Mouse (Mus musculus) CH12.LX (cell line): ENCODE data around the gene Tssk4. TPM values are rescaled to one million over a fixed set of nuclear protein-coding genes. Genes with fewer than 3 reads are reported as not detected.

Experiments
- DNase-seq: peaks from one replicate; pipeline ENCODE4 v3.0.0-alpha.2; 2013; ENCODE audit errors: extremely low read depth
- H3K27ac ChIP-seq: 2 replicates; pipeline ENCODE4 v1.5.1; 2012; ENCODE audit warnings: low read depth, mild to moderate bottlenecking, control low read depth, moderate library complexity; ENCODE audit not compliant: insufficient read depth
- H3K27me3 ChIP-seq: replicated peaks from 2 replicates; pipeline ENCODE3; 2012; ENCODE audit warnings: inconsistent platforms
- H3K36me3 ChIP-seq, 2 experiments: replicated peaks in 1 of 2; 2 replicates each; pipeline versions ENCODE3 to v1.6.1; 2012; ENCODE audit warnings: inconsistent platforms in 1 of 2, low read length in 1 of 2, mild to moderate bottlenecking in 1 of 2, mixed read lengths in 1 of 2, moderate library complexity in 1 of 2; ENCODE audit not compliant: control insufficient read depth in 1 of 2, insufficient read depth in 1 of 2
- H3K4me1 ChIP-seq, 2 experiments: 2 replicates each; pipeline ENCODE4 v1.6.1; 2012; ENCODE audit warnings: inconsistent platforms in 1 of 2, moderate library complexity in 1 of 2; ENCODE audit not compliant: insufficient read depth in 2 of 2, control insufficient read depth in 1 of 2
- H3K4me2 ChIP-seq: 2 replicates; pipeline ENCODE4 v1.6.1; 2012; ENCODE audit warnings: low read depth, mild to moderate bottlenecking, control low read depth; ENCODE audit not compliant: poor library complexity, insufficient read depth, severe bottlenecking
- H3K4me3 ChIP-seq, 3 experiments: fragments of 150-350 bp in 1 of 3; sonication (generic) in 1 of 3; replicated peaks in 1 of 3; 2 replicates each; pipeline versions ENCODE3 to v1.5.1; 2011 to 2012; ENCODE audit warnings: low read depth in 2 of 3, low read length in 2 of 3, mild to moderate bottlenecking in 2 of 3, moderate library complexity in 2 of 3, control low read depth in 1 of 3, improper control_type of control experiment in 1 of 3, inconsistent platforms in 1 of 3, mixed read lengths in 1 of 3; ENCODE audit not compliant: poor library complexity in 1 of 3
- H3K79me2 ChIP-seq: replicated peaks from 2 replicates; pipeline ENCODE4 v1.6.1; 2012; ENCODE audit warnings: mild to moderate bottlenecking, moderate library complexity; ENCODE audit not compliant: control insufficient read depth, poor library complexity, insufficient read depth, severe bottlenecking; ENCODE audit errors: extremely low read depth
- H3K9ac ChIP-seq: 2 replicates; pipeline ENCODE4 v1.6.1; 2012; ENCODE audit warnings: low read depth, mild to moderate bottlenecking, control low read depth, moderate library complexity; ENCODE audit not compliant: insufficient read depth
- H3K9me3 ChIP-seq: replicated peaks from 2 replicates; pipeline ENCODE3; 2012; ENCODE audit warnings: low read length, inconsistent platforms, mixed read lengths
- BHLHE40 ChIP-seq: IDR thresholded peaks from 2 replicates; pipeline ENCODE4 v1.6.1; 2011; ENCODE audit warnings: mild to moderate bottlenecking, low read depth, low read length, improper control_type of control experiment
- CHD2 ChIP-seq: IDR thresholded peaks from 2 replicates; pipeline ENCODE4 v1.6.1; 2011; ENCODE audit warnings: low read length, improper control_type of control experiment
- CTCF ChIP-seq, 2 experiments: IDR thresholded peaks in 1 of 2; conservative IDR thresholded peaks in 1 of 2; 2 replicates each; pipeline ENCODE4 v1.5.1; 2011 to 2012; ENCODE audit warnings: low read depth in 2 of 2, low read length in 2 of 2, improper control_type of control experiment in 1 of 2, inconsistent platforms in 1 of 2, mild to moderate bottlenecking in 1 of 2, moderate library complexity in 1 of 2
- E2F4 ChIP-seq: IDR thresholded peaks from 2 replicates; pipeline ENCODE4 v1.6.1; 2011; ENCODE audit warnings: low read depth, low read length, improper control_type of control experiment; ENCODE audit not compliant: insufficient replicate concordance
- ELF1 ChIP-seq: IDR thresholded peaks from 2 replicates; pipeline ENCODE4 v1.6.1; 2014; ENCODE audit warnings: low read depth, mild to moderate bottlenecking, inconsistent platforms, low read length, improper control_type of control experiment
- EP300 ChIP-seq: IDR thresholded peaks from 2 replicates; pipeline ENCODE4 v1.6.1; 2011; ENCODE audit warnings: low read length, improper control_type of control experiment
- GABPA ChIP-seq: IDR thresholded peaks from 2 replicates; pipeline ENCODE4 v1.6.1; 2012; ENCODE audit warnings: low read depth, low read length, improper control_type of control experiment, inconsistent platforms; ENCODE audit not compliant: insufficient replicate concordance
- HCFC1 ChIP-seq: IDR thresholded peaks from 2 replicates; pipeline ENCODE4 v1.6.1; 2012; ENCODE audit warnings: low read depth, mild to moderate bottlenecking, inconsistent platforms, low read length, improper control_type of control experiment
- IRF4 ChIP-seq: IDR thresholded peaks from 2 replicates; pipeline ENCODE4 v1.6.1; 2014; ENCODE audit warnings: low read depth, mild to moderate bottlenecking, inconsistent platforms, low read length, improper control_type of control experiment
- JUN ChIP-seq: IDR thresholded peaks from 2 replicates; pipeline ENCODE4 v1.6.1; 2011; ENCODE audit warnings: low read depth, mild to moderate bottlenecking, low read length, improper control_type of control experiment, moderate library complexity; ENCODE audit not compliant: insufficient read depth
- JUND ChIP-seq: conservative IDR thresholded peaks from 2 replicates; pipeline ENCODE4 v1.6.1; 2011; ENCODE audit warnings: low read depth, low read length, improper control_type of control experiment
- KAT2A ChIP-seq: IDR thresholded peaks from 2 replicates; pipeline ENCODE4 v1.6.1; 2012; ENCODE audit warnings: low read length, improper control_type of control experiment, inconsistent platforms; ENCODE audit not compliant: insufficient replicate concordance
- MAFK ChIP-seq: IDR thresholded peaks from 2 replicates; pipeline ENCODE4 v1.6.1; 2011; ENCODE audit warnings: low read length, improper control_type of control experiment; ENCODE audit not compliant: insufficient replicate concordance
- MAZ ChIP-seq: IDR thresholded peaks from 2 replicates; pipeline ENCODE4 v1.6.1; 2012; ENCODE audit warnings: low read depth, mild to moderate bottlenecking, inconsistent platforms, low read length, improper control_type of control experiment, moderate library complexity
- MEF2A ChIP-seq: IDR thresholded peaks from 2 replicates; pipeline ENCODE4 v1.6.1; 2014; ENCODE audit warnings: low read depth, mild to moderate bottlenecking, inconsistent platforms, low read length, improper control_type of control experiment, borderline replicate concordance
- MXI1 ChIP-seq: IDR thresholded peaks from 2 replicates; pipeline ENCODE4 v1.6.1; 2011; ENCODE audit warnings: mild to moderate bottlenecking, low read depth, low read length, improper control_type of control experiment
- NRF1 ChIP-seq: IDR thresholded peaks from 2 replicates; pipeline ENCODE4 v1.6.1; 2014; ENCODE audit warnings: low read depth, mild to moderate bottlenecking, inconsistent platforms, low read length, improper control_type of control experiment, moderate library complexity
- POLR2A ChIP-seq: IDR thresholded peaks from 2 replicates; pipeline ENCODE4 v1.6.1; 2011; ENCODE audit warnings: low read depth, mild to moderate bottlenecking, improper control_type of control experiment, low read length
- POLR2AphosphoS2 ChIP-seq: IDR thresholded peaks from 2 replicates; pipeline ENCODE4 v1.6.1; 2011; ENCODE audit warnings: low read depth, low read length, improper control_type of control experiment
- SIN3A ChIP-seq: IDR thresholded peaks from 2 replicates; pipeline ENCODE4 v1.6.1; 2012; ENCODE audit warnings: low read length, improper control_type of control experiment, inconsistent platforms
- TBP ChIP-seq: conservative IDR thresholded peaks from 2 replicates; pipeline ENCODE4 v1.6.1; 2011; ENCODE audit warnings: low read depth, low read length, improper control_type of control experiment
- TCF12 ChIP-seq: IDR thresholded peaks from 2 replicates; pipeline ENCODE4 v1.6.1; 2014; ENCODE audit warnings: low read depth, mild to moderate bottlenecking, inconsistent platforms, low read length, improper control_type of control experiment
- UBTF ChIP-seq: IDR thresholded peaks from 2 replicates; pipeline ENCODE4 v1.6.1; 2012; ENCODE audit warnings: low read depth, mild to moderate bottlenecking, inconsistent platforms, low read length, improper control_type of control experiment, moderate library complexity
- USF1 ChIP-seq: IDR thresholded peaks from 2 replicates; pipeline ENCODE4 v1.6.1; 2014; ENCODE audit warnings: low read depth, mild to moderate bottlenecking, inconsistent platforms, low read length, improper control_type of control experiment
- ZKSCAN1 ChIP-seq: IDR thresholded peaks from 2 replicates; pipeline ENCODE4 v1.6.1; 2012; ENCODE audit warnings: low read depth, inconsistent platforms, low read length, improper control_type of control experiment, borderline replicate concordance
- ZMIZ1 ChIP-seq: IDR thresholded peaks from 2 replicates; pipeline ENCODE4 v1.6.1; 2012; ENCODE audit warnings: low read depth, mild to moderate bottlenecking, inconsistent platforms, low read length, improper control_type of control experiment
- ZNF384 ChIP-seq: IDR thresholded peaks from 2 replicates; pipeline ENCODE4 v1.6.1; 2012; ENCODE audit warnings: low read depth, low read length, improper control_type of control experiment, inconsistent platforms
- dilution Hi-C: fragments of 300-500 bp; cut with MboI; formaldehyde crosslinking; loops from 2 replicates; pipeline ENCODE4 v1.14.3; 2020; ENCODE audit warnings: low sequenced_read_pairs; ENCODE audit not compliant: extremely low pct_unique_long_range_greater_than_20kb, extremely low pct_ligation_motif_present
- in situ Hi-C: fragments of 300-500 bp; cut with MboI; formaldehyde crosslinking; loops from 3 replicates; pipeline ENCODE4 v1.14.3; 2019; ENCODE audit warnings: low sequenced_read_pairs, low pct_ligation_motif_present, low pct_unique_long_range_greater_than_20kb, mixed read lengths
- polyA plus RNA-seq: library from polyadenylated mRNA; unstranded; fragments of >175 nt; gene quantifications from 2 replicates; pipeline ENCODE4 v1.2.1, GENCODE M21; 2012; ENCODE audit warnings: low read depth; ENCODE audit not compliant: insufficient read length
- total RNA-seq, 2 experiments: library from RNA; depleted of rRNA; stranded (reverse); fragments of 300-350 nt in 1 of 2; fragments of >200 nt in 1 of 2; gene quantifications; 2 replicates each; pipeline ENCODE4 v1.2.3; 2012 to 2014

The Tssk4 gene
- total and polyA plus RNA-seq, 3 experiments: 0.30 to 0.31 TPM; not detected in 1

DNA sequence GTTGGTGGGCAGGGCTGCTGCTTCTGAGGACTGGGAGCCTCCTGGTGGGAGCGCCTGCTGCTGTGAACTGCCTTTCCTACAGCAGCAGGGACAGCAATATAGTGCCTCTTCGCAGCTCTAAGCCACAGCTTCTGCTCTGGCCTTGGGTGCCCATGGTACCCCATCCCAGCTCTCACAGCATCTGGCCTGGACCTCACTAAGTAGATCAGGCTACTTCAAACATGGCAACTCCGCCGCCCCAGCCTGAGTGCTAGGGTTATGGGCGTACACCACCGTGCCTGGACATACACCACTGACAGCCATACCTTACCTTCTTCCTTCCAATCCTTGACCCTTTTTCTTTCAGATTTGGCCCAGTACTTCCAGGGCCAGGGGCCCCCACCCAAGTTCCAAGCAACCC lies 41.6 kb upstream of the Tssk4 start:
- H3K27me3 ChIP-seq: no peaks in the 10 kb centered on the region
- in situ Hi-C loops (no loop called here), dilution Hi-C loops (no loop called here)
- H3K4me1 ChIP-seq: peaks cover 4 to 20% of the 10 kb centered on the region in 2 experiments; a peak in 3 of 4 replicates
- H3K9me3 ChIP-seq: no peaks in the 10 kb centered on the region
- no peak overlapping the region for H3K27ac ChIP-seq
- no peak for TF ChIP-seq ELF1
- no peak for TF ChIP-seq USF1
- TF ChIP-seq NRF1: no peak
- no peak for TF ChIP-seq SIN3A
- TF ChIP-seq IRF4: no peak
- TF ChIP-seq MAFK: no peak
- TF ChIP-seq JUN: no peak
- TF ChIP-seq JUND: no peak
- no peak for TF ChIP-seq TCF12
- TF ChIP-seq TBP: no peak
- no peak for TF ChIP-seq MXI1
- TF ChIP-seq MEF2A: no peak
- no peak for TF ChIP-seq UBTF
- TF ChIP-seq E2F4: no peak
- TF ChIP-seq ZKSCAN1: no peak
- no peak for TF ChIP-seq CTCF (conservative IDR thresholded peaks at IDR 0.05 in 1 of 2, IDR thresholded peaks at IDR 0.05 in 1 of 2; ENCODE audit: low read depth in 2 of 2, low read length in 2 of 2)
- no peak for TF ChIP-seq ZMIZ1
- TF ChIP-seq EP300: no peak
- TF ChIP-seq KAT2A: no peak
- no peak for TF ChIP-seq BHLHE40
- TF ChIP-seq, all 38 proteins: peak for 0
- Histone ChIP-seq H3K79me2 (no peaks in the 10 kb centered on the region), H3K4me3 (no peak overlapping the region), H3K36me3 (peaks cover 35 to 57% of the 10 kb centered on the region in 2 experiments), H3K4me2 (no peak overlapping the region), H3K9ac (no peak overlapping the region)
- no peak for DNase-seq

DNA sequence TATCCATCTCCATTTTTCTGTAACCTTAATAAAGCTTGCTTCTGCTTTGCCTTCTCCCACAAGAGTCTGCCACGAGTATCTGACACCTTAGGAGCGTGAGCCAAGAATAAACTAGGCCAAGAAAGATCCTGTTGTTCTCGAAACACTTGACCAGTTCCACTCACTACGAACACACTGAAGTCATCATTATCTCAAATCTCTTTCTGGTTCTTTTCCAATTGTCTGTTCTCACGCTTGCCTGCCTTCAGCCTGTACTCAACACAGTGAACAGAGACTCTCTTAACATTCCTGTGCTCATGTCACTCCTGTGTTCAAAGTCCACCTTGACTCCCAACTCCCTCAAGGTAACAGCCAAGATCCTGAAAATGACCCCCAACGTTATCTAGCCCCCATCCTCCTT lies 36.6 kb upstream of the Tssk4 start:
- Histone ChIP-seq H3K27ac (no peak overlapping the region), H3K9ac (no peak overlapping the region), H3K36me3 (peaks cover 10 to 25% of the 10 kb centered on the region in 2 experiments), H3K4me3 (no peak overlapping the region), H3K4me1 (no peaks in the 10 kb centered on the region), H3K9me3 (no peaks in the 10 kb centered on the region), H3K27me3 (no peaks in the 10 kb centered on the region), H3K79me2 (no peaks in the 10 kb centered on the region), H3K4me2 (no peak overlapping the region)
- in situ Hi-C loops (no loop called here), dilution Hi-C loops (no loop called here)
- DNase-seq: no peak
- TF ChIP-seq MXI1 (no peak), KAT2A (no peak), ELF1 (no peak), UBTF (no peak), JUN (no peak), ZMIZ1 (no peak), GABPA (no peak), CHD2 (no peak), TBP (no peak), MEF2A (no peak), CTCF (conservative IDR thresholded peaks at IDR 0.05 in 1 of 2, IDR thresholded peaks at IDR 0.05 in 1 of 2; ENCODE audit: low read depth in 2 of 2, low read length in 2 of 2) (no peak), SIN3A (no peak), POLR2A (no peak), POLR2AphosphoS2 (no peak), HCFC1 (no peak), USF1 (no peak), ZNF384 (no peak), MAZ (no peak), E2F4 (no peak)
